Mouse (Mus musculus) colon, adult 2 months (tissue): ENCODE data around the gene Dennd2d. TPM values are rescaled to one million over a fixed set of nuclear protein-coding genes. Genes with fewer than 3 reads are reported as not detected.

ENCODE experiments used
- polyA plus RNA-seq: library from polyadenylated mRNA; depleted of rRNA; stranded (reverse); fragments of >200 nt; gene quantifications from 2 replicates; pipeline ENCODE4 v1.2.3, GENCODE M21; 2012; rRNA removed

The Dennd2d gene
- polyA plus RNA-seq, result 19.2 and 19.8 TPM in 2 replicates

DNA sequence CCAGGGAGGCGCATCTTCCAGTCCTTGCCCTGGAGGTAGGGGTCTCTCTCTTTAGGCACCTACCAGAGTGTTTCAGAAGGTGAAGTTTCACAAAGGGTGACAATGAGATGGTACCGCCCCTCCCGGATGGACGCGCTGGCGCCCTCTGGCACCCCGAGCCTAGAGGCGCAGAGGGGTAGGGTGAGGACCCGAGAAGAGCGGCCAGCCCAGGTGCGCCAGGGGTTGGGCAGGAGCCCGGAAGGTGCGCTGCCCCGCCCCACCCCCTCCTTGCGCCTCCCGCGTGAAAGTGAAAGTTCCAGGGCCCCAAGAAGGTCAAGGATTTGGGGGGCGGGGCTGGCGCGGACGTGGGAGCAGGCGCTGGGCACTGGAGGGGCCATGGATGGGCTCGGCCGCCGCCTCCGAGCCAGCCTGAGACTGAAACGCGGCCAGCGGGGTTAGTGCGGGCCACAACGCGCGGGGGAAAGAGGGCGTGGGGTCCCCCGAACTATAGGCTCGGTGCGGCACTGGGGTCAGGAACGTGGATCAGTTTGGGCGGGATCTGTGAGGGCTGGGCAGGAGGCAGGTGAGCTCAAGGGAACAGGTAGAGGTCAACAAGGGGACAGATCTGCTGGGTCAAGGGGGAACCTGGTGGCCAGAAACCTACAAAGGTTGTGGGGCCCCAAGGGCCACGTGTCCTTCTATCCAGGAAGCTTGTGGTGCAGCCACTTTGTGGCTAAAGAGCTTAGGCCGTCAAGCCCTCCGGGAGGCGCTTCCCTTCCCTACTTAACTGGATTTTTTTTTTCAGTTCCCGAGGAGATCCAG is at the start of gene Dennd2d:
Dennd2d (plus strand) TSS at position 125 of the 801 bp plus-strand sequence.

DNA sequence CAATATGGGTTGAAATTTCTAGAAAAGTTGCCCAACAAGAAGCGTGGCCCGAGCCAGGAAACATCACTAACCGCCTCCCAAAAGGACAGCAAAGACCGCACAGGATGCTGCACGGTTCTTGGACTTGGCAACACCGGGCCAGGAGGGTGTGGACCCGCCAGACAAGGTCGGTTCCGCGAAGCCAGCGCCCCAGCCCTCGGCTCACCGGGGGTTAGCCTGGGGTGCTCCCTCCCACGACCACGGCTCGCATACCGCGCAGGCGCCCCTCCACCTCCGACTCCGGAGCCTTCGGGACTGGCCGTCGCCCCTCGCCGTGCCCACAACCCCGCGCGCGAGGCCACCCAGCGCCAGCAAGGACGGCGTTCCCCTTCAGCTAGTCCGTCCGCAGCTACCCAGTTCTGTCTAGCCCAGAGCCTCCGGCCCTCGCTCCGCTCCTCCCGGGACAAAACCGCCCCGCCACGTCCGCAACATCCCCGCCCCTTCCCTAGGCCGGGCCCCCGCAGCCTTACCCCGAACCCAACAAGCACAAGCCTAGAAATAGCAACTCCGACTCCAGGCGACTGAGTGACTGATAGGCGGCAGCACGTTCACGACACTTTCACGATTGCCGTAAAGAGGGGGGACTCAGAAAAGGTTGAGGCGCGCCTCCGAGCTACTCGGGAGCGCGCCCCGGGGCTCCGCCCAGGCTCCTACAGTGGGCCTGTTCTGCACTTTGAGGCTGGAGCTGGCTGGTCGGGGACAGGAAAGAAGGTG is 65.1 kb downstream of the Dennd2d start, which contains the start of the genes Dram2 and Cept1:
Dram2 (plus strand) TSS at position 628 of the 753 bp plus-strand sequence.
Cept1 (minus strand) TSS at position 632 of the 753 bp plus-strand sequence.

Other genes starting within 250 kb of the Dennd2d start
- gene Chil6, start 76.2 kb upstream of the Dennd2d start, polyA plus RNA-seq, result not detected in 2 replicates
- gene Dram2, start 65.4 kb downstream of the Dennd2d start, polyA plus RNA-seq, result 38.0 and 39.1 TPM in 2 replicates
- 18.2 and 28.1 TPM in 2 replicates for gene Cept1, start 65.4 kb downstream of the Dennd2d start, polyA plus RNA-seq
- gene Lrif1, start 202.6 kb downstream of the Dennd2d start, polyA plus RNA-seq, result 0.77 and 1.3 TPM in 2 replicates